Mouse (Mus musculus): ENCODE results near the gene Lhfp. TPM values are rescaled to one million over a fixed set of nuclear protein-coding genes. Genes with fewer than 3 reads are reported as not detected.

Gene Lhfp
- polyA plus RNA-seq, 1 experiment, result 15.1 TPM

- Histone ChIP-seq H3K4me1 (ENCODE audit: control insufficient read depth, insufficient read depth, low read length) (no peaks in the 10 kb centered on the region), H3K27ac (ENCODE audit: control insufficient read depth, insufficient read depth, low read depth, low read length) (no peak overlapping the region), H3K27me3 (ENCODE audit: control insufficient read depth, insufficient read depth, low read length) (no peaks in the 10 kb centered on the region), H3K4me3 (ENCODE audit: control insufficient read depth, low read depth, low read length) (no peak overlapping the region), H3K36me3 (ENCODE audit: control insufficient read depth, insufficient read depth, low read length) (no peaks in the 10 kb centered on the region)
- TF ChIP-seq POLR2A (IDR thresholded peaks at IDR 0.05; ENCODE audit: control insufficient read depth, low read depth, low read length), result no peak
- no peak for TF ChIP-seq CTCF (IDR thresholded peaks at IDR 0.05; ENCODE audit: control insufficient read depth, insufficient read depth, insufficient replicate concordance, low read depth, low read length)
These were observed 162.3 kb downstream of the Lhfp start for GRCm38 (mm10) chr3:53203656-53204055.

DNA sequence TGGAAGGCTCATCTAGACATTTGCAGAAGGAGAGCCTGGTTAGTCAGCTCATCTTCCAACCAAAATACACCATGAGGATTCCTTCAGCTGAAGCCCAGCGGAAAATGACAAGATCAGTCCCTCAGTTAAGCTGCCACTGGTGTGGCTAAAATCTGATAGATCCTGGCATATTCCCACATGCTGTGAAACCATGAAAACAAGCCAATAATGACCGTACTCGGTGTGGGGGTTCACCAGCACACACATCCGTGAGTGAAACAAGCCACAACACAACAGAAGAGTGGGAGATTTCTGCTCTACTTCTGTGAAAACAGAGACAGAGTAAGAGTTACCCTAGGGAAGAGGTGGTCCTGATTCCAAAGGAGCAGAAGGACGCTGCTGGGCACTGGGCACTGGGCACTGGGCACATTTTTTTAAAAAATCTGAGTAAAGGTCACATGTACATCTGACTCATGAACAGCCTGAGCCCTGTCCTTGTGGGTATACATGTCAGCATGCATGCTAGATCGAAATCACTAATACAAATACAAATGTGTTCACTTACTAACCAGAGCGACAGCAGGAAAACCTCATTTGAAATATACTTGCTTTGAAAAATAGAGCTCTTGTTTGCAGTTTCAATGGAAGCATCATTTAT lies 163.1 kb downstream of the Lhfp start:
- TF ChIP-seq POLR2A (IDR thresholded peaks at IDR 0.05; ENCODE audit: control insufficient read depth, low read depth, low read length) (no peak), CTCF (IDR thresholded peaks at IDR 0.05; ENCODE audit: control insufficient read depth, insufficient read depth, insufficient replicate concordance, low read depth, low read length) (no peak)
- Histone ChIP-seq H3K27me3 (ENCODE audit: control insufficient read depth, insufficient read depth, low read length) (no peaks in the 10 kb centered on the region), H3K36me3 (ENCODE audit: control insufficient read depth, insufficient read depth, low read length) (no peaks in the 10 kb centered on the region), H3K27ac (ENCODE audit: control insufficient read depth, insufficient read depth, low read depth, low read length) (no peak overlapping the region; the same call in 1 of the 2 replicates), H3K4me3 (ENCODE audit: control insufficient read depth, low read depth, low read length) (no peak overlapping the region), H3K4me1 (ENCODE audit: control insufficient read depth, insufficient read depth, low read length) (no peaks in the 10 kb centered on the region)

DNA sequence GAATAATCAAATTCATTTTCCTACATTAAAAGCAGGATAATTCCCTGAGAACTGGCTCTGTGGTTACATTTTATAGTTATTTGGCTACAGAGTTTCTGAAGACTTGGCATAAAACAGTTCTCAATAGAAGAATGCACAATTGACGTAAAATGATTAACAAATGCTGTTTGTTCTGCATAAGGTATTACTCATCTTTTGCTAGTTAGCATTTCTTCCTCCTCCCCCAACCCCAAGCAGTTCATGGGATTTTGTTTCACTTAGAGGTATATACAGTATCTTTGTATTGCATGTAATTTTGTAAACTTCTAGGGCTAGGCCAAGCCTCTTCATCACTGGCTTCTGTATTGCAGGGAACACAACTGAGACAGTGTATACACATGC lies 163.6 kb downstream of the Lhfp start:
- no peak overlapping the region for H3K4me3 ChIP-seq (ENCODE audit: control insufficient read depth, low read depth, low read length)
- H3K4me1 ChIP-seq (ENCODE audit: control insufficient read depth, insufficient read depth, low read length), result no peaks in the 10 kb centered on the region
- TF ChIP-seq CTCF (IDR thresholded peaks at IDR 0.05; ENCODE audit: control insufficient read depth, insufficient read depth, insufficient replicate concordance, low read depth, low read length) (no peak), POLR2A (IDR thresholded peaks at IDR 0.05; ENCODE audit: control insufficient read depth, low read depth, low read length) (no peak)
- H3K27me3 ChIP-seq (ENCODE audit: control insufficient read depth, insufficient read depth, low read length), result no peaks in the 10 kb centered on the region
- no peak overlapping the region for H3K27ac ChIP-seq (ENCODE audit: control insufficient read depth, insufficient read depth, low read depth, low read length)
- no peaks in the 10 kb centered on the region for H3K36me3 ChIP-seq (ENCODE audit: control insufficient read depth, insufficient read depth, low read length)

- Histone ChIP-seq H3K4me3 (ENCODE audit: control insufficient read depth, low read depth, low read length) (no peak overlapping the region), H3K4me1 (ENCODE audit: control insufficient read depth, insufficient read depth, low read length) (no peaks in the 10 kb centered on the region), H3K36me3 (ENCODE audit: control insufficient read depth, insufficient read depth, low read length) (no peaks in the 10 kb centered on the region), H3K27me3 (ENCODE audit: control insufficient read depth, insufficient read depth, low read length) (no peaks in the 10 kb centered on the region), H3K27ac (ENCODE audit: control insufficient read depth, insufficient read depth, low read depth, low read length) (no peak overlapping the region)
- TF ChIP-seq CTCF (IDR thresholded peaks at IDR 0.05; ENCODE audit: control insufficient read depth, insufficient read depth, insufficient replicate concordance, low read depth, low read length) (no peak), POLR2A (IDR thresholded peaks at IDR 0.05; ENCODE audit: control insufficient read depth, low read depth, low read length) (no peak)
These were observed 164.4 kb downstream of the Lhfp start for GRCm38 (mm10) chr3:53205706-53206105.

DNA sequence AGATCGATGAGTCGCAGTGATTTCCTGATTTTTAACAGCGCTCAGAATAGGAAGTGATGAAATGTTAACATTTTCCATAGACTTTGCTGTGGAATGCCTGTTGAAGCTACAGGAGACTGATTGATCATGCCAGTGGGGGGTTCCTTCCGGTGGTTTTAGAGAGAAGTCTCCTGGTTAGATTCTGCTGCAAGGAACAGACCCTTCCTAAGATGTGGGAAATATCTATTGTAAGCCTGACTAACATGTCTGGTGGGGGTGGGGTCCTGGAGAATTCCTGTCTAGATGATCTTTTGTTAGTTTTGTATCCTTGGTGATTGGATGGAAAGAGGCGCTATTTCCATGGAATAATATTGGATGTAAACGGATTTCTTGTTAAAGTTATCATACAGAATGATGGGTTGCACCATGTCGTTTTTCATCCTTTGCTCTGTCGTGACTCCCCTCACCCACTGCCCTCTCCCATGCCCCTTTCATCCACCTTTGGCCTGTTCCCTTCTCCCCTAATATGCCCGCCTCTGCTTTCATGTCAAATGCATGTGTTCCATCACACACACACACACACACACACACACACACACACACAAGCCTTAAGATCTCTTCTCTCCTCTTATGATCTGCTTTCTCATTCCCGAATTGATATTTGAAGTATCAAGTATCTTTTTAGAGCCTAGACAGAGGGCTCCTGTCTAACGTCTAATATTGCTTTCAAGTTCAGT lies 165.3 kb downstream of the Lhfp start:
- TF ChIP-seq POLR2A (IDR thresholded peaks at IDR 0.05; ENCODE audit: control insufficient read depth, low read depth, low read length) (no peak), CTCF (IDR thresholded peaks at IDR 0.05; ENCODE audit: control insufficient read depth, insufficient read depth, insufficient replicate concordance, low read depth, low read length) (no peak)
- Histone ChIP-seq H3K27me3 (ENCODE audit: control insufficient read depth, insufficient read depth, low read length) (no peaks in the 10 kb centered on the region), H3K36me3 (ENCODE audit: control insufficient read depth, insufficient read depth, low read length) (no peaks in the 10 kb centered on the region), H3K4me3 (ENCODE audit: control insufficient read depth, low read depth, low read length) (no peak overlapping the region), H3K27ac (ENCODE audit: control insufficient read depth, insufficient read depth, low read depth, low read length) (no peak overlapping the region), H3K4me1 (ENCODE audit: control insufficient read depth, insufficient read depth, low read length) (no peaks in the 10 kb centered on the region)

- Histone ChIP-seq H3K4me3 (ENCODE audit: control insufficient read depth, low read depth, low read length) (no peak overlapping the region), H3K27me3 (ENCODE audit: control insufficient read depth, insufficient read depth, low read length) (no peaks in the 10 kb centered on the region), H3K27ac (ENCODE audit: control insufficient read depth, insufficient read depth, low read depth, low read length) (no peak overlapping the region), H3K36me3 (ENCODE audit: control insufficient read depth, insufficient read depth, low read length) (no peaks in the 10 kb centered on the region), H3K4me1 (ENCODE audit: control insufficient read depth, insufficient read depth, low read length) (no peaks in the 10 kb centered on the region)
- TF ChIP-seq CTCF (IDR thresholded peaks at IDR 0.05; ENCODE audit: control insufficient read depth, insufficient read depth, insufficient replicate concordance, low read depth, low read length), result no peak
- TF ChIP-seq POLR2A (IDR thresholded peaks at IDR 0.05; ENCODE audit: control insufficient read depth, low read depth, low read length), result no peak
These were observed 165.8 kb downstream of the Lhfp start for GRCm38 (mm10) chr3:53207225-53207528.

DNA sequence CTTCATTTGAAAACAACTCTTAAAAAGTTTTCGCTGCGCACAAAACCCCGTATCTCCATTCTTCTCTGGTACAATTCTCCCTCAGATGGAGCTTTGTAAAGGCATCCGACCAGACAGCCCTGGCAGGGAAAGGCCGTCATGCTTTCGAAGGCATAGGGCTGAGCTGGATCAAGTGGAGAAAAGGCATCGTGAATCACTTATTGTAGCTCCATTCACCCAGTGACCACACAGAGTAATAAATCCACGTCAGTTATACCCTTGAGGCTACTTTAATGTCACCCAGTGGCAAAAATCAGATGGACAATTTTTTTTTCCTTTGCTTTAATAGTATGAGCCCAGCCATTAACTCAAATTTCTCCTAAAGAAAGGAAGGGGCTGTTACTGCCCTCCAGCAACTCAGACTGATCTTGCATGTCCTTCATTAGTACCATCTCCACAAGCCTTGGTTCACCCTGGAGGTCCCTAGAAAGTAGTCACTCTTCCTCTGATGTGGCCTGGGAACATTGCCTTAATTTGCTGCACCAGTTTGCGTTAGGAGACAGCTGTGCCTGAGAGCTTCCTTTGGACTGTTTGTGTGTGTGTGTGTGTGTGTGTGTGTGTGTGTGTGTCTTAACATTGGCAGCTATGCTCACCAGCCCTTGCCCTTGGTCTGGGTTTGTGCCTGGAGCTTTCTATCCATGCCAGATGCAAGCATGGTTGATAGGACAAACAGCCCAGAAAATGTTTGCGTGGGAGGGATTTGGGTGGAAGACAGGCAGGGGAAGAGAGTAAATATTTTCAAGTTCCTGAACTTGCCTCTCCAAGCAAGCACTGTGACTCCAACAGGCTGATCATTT lies 169.6 kb downstream of the Lhfp start:
- Histone ChIP-seq H3K36me3 (ENCODE audit: control insufficient read depth, insufficient read depth, low read length) (no peaks in the 10 kb centered on the region), H3K27me3 (ENCODE audit: control insufficient read depth, insufficient read depth, low read length) (no peaks in the 10 kb centered on the region), H3K27ac (ENCODE audit: control insufficient read depth, insufficient read depth, low read depth, low read length) (no peak overlapping the region), H3K4me3 (ENCODE audit: control insufficient read depth, low read depth, low read length) (no peak overlapping the region), H3K4me1 (ENCODE audit: control insufficient read depth, insufficient read depth, low read length) (no peaks in the 10 kb centered on the region)
- TF ChIP-seq CTCF (IDR thresholded peaks at IDR 0.05; ENCODE audit: control insufficient read depth, insufficient read depth, insufficient replicate concordance, low read depth, low read length) (no peak), POLR2A (IDR thresholded peaks at IDR 0.05; ENCODE audit: control insufficient read depth, low read depth, low read length) (no peak)

All from testis, adult 2 months (tissue).